ENCODE assay signal across 14 mouse cellular contexts in the genomic region with DNA sequence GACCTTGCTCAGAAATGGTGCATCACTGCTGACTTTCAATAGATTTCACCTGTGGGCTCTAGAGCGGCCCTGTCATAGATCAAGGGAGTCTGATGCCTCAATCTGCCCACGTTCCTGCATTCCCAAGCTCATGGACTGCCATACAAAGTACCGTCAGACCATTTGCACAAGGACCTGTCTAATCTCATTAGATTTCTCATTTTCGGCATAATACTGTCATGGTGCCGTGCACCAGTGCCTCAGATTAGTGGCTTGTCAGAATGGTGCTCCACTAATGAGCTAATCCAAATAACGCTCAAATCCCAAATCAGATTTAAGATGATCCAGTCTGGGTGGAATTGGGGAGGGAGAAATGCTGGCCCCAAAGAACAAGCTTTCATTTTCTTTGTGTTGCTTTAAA.
DNase-seq lines count a peak whose midpoint lies in the region; ATAC-seq and TF ChIP-seq lines count a peak whose summit lies in the region.
"Had no signal": no experiment of that assay in that cellular context is flagged by ENCODE, and none has a peak within 500 bp of the region (broad histone marks: within the 10 kb centered on the region; RNA-seq: fewer than 3 reads in every experiment).

No protein-coding gene starts in this region.

- H3K36me3 ChIP-seq in hindbrain, embryonic 11.5 days (ENCODE audit: control insufficient read depth, insufficient read depth, low read length): no peaks in the 10 kb centered on the region
- no peaks in the 10 kb centered on the region for H3K36me3 ChIP-seq in midbrain, embryonic 15.5 days (replicated peaks)
- H3K36me3 ChIP-seq: G1E; heart, embryonic 15.5 days; lung, embryonic 15.5 days had no signal

- no peaks in the 10 kb centered on the region for H3K27me3 ChIP-seq in hindbrain, embryonic 11.5 days (ENCODE audit: control insufficient read depth, insufficient read depth, low read length)
- no peaks in the 10 kb centered on the region for H3K27me3 ChIP-seq in midbrain, embryonic 15.5 days (replicated peaks)
- H3K27me3 ChIP-seq: heart, embryonic 15.5 days; lung, embryonic 15.5 days had no signal

- H3K27ac ChIP-seq in gastrocnemius, adult 2 months: peak overlapping the region; percentile 57
- H3K27ac ChIP-seq in hindbrain, embryonic 11.5 days (ENCODE audit: low read depth, low read length): peak overlapping the region; percentile 42; the same call in 1 of the 2 replicates
- H3K27ac ChIP-seq in midbrain, embryonic 15.5 days: peak overlapping the region; percentile 70
- H3K27ac ChIP-seq: lung, embryonic 15.5 days had no signal

- 68% methylated on average over 6 of the region's 6 CpGs for WGBS in hindbrain, embryonic 11.5 days
- WGBS in midbrain, embryonic 15.5 days: 24% methylated on average over 6 of the region's 6 CpGs

- H3K9ac ChIP-seq in hindbrain, embryonic 11.5 days (ENCODE audit: low read depth, low read length): no peak overlapping the region
- no peak overlapping the region for H3K9ac ChIP-seq in midbrain, embryonic 15.5 days
- H3K9ac ChIP-seq: heart, embryonic 15.5 days; lung, embryonic 15.5 days had no signal

- no peak for TF ChIP-seq CTCF in gastrocnemius, adult 2 months (IDR thresholded peaks at IDR 0.05)

- intact Hi-C loops in gastrocnemius, adult 2 months (cut with DNase I): loop anchor here (2.0 to 10.0 kb wide), 3 partner anchors 79 to 626 kb away; no protein-coding TSS in a partner anchor

- H3K4me2 ChIP-seq in hindbrain, embryonic 11.5 days (replicated peaks; ENCODE audit: low read depth, low read length): no peak overlapping the region
- H3K4me2 ChIP-seq in midbrain, embryonic 15.5 days: no peak overlapping the region
- H3K4me2 ChIP-seq: heart, embryonic 15.5 days; lung, embryonic 15.5 days had no signal

- peaks cover 16% of the 10 kb centered on the region; the same call in 1 of the 2 replicates for H3K4me1 ChIP-seq in hindbrain, embryonic 11.5 days (replicated peaks; ENCODE audit: control insufficient read depth, insufficient read depth, low read length)
- H3K4me1 ChIP-seq in midbrain, embryonic 15.5 days: peaks cover 55% of the 10 kb centered on the region
- H3K4me1 ChIP-seq: heart, embryonic 15.5 days had no signal

- H3K4me3 ChIP-seq in gastrocnemius, adult 2 months: no peak overlapping the region
- H3K4me3 ChIP-seq in hindbrain, embryonic 11.5 days (ENCODE audit: low read depth, low read length): no peak overlapping the region
- H3K4me3 ChIP-seq in midbrain, embryonic 15.5 days: no peak overlapping the region
- H3K4me3 ChIP-seq: heart, embryonic 15.5 days; lung, embryonic 15.5 days had no signal

- no peak for ATAC-seq in hindbrain, embryonic 11.5 days (ENCODE audit: low FRiP score)
- ATAC-seq in midbrain, embryonic 15.5 days (replicated peaks): no peak; the same call in 1 of the 2 replicates
- ATAC-seq: activated CD4-positive, CD25-positive, alpha-beta regulatory T cell, adult 4 months had no signal

- no peak for DNase-seq in gastrocnemius, adult 2 months
- no peak for DNase-seq in gastrocnemius, postnatal 4 days (ENCODE audit: low spot score in 2 of 2)
- peak; percentile 79 for DNase-seq in Muller cell, postnatal 12 days (ENCODE audit: inconsistent ontology term)
- no peak for DNase-seq in hindbrain, embryonic 11.5 days (ENCODE audit: low spot score)
- no peak for DNase-seq in thymus, postnatal 4 days
- no peak for DNase-seq in embryo, embryonic 11 days
- DNase-seq in cerebellum, postnatal 14 days: no peak
- DNase-seq: B cell, adult 2 months; cerebellum, adult 2 months had no signal

- no peaks in the 10 kb centered on the region for H3K9me3 ChIP-seq in hindbrain, embryonic 11.5 days (ENCODE audit: control insufficient read depth, low read length)
- no peaks in the 10 kb centered on the region for H3K9me3 ChIP-seq in midbrain, embryonic 15.5 days
- H3K9me3 ChIP-seq: G1E; heart, embryonic 15.5 days; lung, embryonic 15.5 days had no signal
